Mouse (Mus musculus): ENCODE data around the gene Tcp11.

Tcp11 gene

DNA sequence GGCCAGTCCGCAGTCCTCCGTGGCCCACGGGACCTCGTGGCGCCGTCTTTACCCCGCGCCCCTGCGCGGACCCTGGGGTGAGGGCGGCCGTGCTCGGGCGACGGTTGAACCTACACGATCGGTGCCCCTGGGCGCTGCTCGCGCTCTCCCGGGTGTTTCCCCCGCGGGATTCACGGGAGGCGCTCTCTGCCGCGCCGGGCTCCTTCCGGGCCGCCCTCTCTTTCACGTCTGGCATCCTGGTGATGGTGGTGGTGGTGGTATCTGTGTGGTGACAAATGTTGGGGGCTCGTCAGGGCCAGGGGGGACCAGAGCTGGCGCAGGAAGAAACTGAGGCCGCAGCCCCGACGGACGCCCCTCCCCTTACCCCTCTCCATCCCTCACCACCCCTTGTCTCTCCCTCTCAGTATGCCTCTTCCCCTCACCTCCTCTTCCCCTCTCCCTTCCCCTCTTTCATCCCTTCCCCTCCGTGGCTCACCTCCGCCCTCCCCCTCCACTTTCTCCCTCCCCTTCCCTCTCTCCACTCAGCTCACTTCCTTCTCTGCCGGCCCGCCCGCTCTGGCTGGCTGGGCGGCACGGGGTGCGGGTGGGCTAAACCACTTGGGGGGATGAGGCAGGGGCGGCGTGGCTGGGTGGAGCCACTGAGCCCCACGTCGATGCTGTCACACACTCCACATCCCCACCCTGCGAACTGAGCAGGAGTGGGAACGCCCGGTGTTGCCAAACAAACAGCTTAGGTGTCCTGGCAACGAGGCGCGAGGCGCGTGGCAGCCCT lies at the start of gene Tcp11:
Gene Tcp11, minus strand, starts transcription at position 595 of the 772 bp plus-strand sequence.
- DNase-seq = no peak

DNA sequence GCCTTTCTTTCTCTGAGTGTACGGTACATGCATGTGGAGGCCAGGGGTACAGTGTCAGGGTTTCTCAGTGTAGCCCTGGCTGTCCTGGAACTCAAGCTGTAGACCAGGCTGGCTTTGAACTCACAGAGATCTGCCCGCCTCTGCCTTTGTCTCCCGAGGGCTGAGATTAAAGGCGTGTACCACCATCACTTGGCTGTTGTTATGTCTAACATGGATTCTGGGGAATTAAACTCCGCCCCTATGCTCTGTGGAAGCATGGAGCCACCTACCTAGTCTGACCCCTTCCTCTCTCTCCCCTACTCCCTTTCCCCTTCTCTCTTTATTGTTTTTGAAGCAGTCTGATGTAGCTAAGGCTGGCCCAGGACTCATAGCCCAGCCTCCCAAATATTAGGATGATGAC lies 49.4 kb upstream of the Tcp11 start:
- no peak for DNase-seq

DNA sequence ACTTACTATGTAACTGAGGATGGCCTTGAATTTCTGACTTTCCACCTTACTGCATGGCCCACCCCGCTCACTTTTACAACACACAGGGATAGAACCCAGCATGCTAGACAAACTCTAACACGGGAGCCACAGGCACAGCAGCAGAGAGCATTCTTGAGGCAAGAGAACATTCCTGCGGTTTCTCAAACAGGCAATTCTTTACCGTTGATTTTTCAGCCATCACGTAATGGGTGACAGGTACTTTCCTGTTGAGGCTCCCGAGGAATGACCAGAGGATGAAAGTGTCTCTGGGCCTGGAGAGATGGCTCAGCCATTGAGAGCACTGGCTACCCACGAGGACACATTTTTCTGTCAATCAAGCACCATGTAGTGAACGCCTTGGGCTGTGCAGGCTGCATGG lies 43.9 kb upstream of the Tcp11 start:
- DNase-seq = no peak

- DNase-seq = no peak
Observed at GRCm38 (mm10) chr17:28123627-28124026, 43.2 kb upstream of the Tcp11 start.

GRCm38 (mm10) chr17:28122949-28123348 lies 42.5 kb upstream of the Tcp11 start:
- no peak for DNase-seq

- no peak for DNase-seq
Observed at GRCm38 (mm10) chr17:28120460-28120859, 40.0 kb upstream of the Tcp11 start.

- no peak for DNase-seq
Observed at GRCm38 (mm10) chr17:28117451-28118209, 37.2 kb upstream of the Tcp11 start.

- no peak for DNase-seq
Observed at GRCm38 (mm10) chr17:28116335-28116734, 35.9 kb upstream of the Tcp11 start.

- DNase-seq = no peak
Observed at GRCm38 (mm10) chr17:28112266-28112665, 31.8 kb upstream of the Tcp11 start.

GRCm38 (mm10) chr17:28107275-28107674 lies 26.8 kb upstream of the Tcp11 start:
- no peak for DNase-seq

DNA sequence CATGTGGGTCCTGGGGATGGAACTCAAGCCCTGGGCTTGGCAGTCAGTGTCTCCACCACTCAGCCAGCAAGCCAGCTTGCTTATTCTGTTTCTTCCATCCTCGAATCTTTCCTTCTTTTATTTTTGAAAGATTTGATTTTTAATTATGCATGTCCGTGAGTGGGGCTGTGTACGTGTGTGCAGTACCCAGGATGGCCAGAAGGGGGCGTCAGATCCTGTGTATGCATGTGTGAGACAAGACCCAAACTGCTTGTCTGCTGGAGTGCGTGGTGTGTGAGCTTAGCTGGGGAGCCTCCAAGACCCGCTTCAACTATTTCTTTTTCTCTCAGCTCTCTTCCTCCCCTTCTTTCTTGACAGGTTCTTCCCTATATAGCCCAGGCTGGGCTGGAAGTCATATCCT lies 25.9 kb upstream of the Tcp11 start:
- DNase-seq = no peak

GRCm38 (mm10) chr17:28104416-28104815 lies 24.0 kb upstream of the Tcp11 start:
- no peak for DNase-seq

GRCm38 (mm10) chr17:28101902-28102319 lies 21.5 kb upstream of the Tcp11 start:
- no peak for DNase-seq

DNA sequence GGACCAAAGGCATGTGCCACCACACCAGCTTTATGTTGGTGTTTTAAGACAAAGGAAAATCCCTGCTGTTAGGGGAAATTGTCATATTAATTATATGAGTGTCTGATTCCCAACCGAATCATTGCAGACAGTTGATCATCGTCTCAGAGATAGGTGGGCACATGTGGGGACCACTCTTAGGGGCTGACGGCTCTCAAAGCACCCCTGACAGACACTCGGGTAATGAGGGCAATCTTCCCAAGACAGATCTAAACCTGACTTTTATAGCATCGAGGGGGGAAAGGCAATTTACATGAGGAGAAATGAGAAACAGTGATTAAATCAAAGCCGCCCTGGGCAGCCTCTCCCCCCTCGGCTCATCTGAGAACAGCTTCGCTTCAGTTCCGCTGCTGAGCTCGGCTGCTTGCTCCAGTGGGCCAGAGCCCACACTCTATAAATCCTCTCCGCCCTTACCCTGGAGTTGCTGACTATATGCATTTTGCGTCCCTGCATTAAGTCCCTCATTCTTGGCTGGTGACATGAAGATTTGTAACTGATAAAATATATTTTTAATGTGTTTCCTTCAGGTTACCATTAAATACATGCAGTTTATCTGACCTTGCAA lies 20.9 kb upstream of the Tcp11 start:
- DNase-seq = no peak

GRCm38 (mm10) chr17:28100669-28101068 lies 20.2 kb upstream of the Tcp11 start:
- no peak for DNase-seq

GRCm38 (mm10) chr17:28099086-28099485 lies 18.6 kb upstream of the Tcp11 start:
- no peak for DNase-seq

GRCm38 (mm10) chr17:28097308-28097707 lies 16.9 kb upstream of the Tcp11 start:
- DNase-seq = no peak

GRCm38 (mm10) chr17:28096418-28096817 lies 16.0 kb upstream of the Tcp11 start:
- DNase-seq = no peak

GRCm38 (mm10) chr17:28093837-28094236 lies 13.4 kb upstream of the Tcp11 start:
- no peak for DNase-seq

- DNase-seq = no peak
Observed at GRCm38 (mm10) chr17:28092297-28092696, 11.9 kb upstream of the Tcp11 start.

DNA sequence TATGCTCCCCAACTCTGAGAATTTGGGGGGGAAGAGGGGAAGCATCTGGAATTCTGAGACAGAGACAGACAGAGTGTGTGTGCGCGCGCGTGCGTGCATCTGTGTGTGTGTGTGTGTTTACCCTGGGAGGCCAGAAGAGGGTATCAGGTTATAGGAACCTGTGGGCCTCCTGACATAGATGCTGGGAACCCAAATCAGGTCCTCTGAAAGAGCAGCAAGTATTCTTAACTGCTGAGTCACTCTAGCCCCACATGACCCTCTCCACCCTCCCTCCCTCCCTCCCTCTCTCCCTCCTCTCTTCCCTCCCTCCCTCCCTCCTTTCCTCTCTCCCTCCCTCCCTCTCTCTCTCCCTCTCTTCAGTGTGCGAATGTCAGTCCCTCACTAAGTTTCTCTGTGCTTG lies 8.3 kb upstream of the Tcp11 start:
- no peak for DNase-seq

- DNase-seq = no peak
Observed at GRCm38 (mm10) chr17:28087430-28087829, 7.0 kb upstream of the Tcp11 start.

DNA sequence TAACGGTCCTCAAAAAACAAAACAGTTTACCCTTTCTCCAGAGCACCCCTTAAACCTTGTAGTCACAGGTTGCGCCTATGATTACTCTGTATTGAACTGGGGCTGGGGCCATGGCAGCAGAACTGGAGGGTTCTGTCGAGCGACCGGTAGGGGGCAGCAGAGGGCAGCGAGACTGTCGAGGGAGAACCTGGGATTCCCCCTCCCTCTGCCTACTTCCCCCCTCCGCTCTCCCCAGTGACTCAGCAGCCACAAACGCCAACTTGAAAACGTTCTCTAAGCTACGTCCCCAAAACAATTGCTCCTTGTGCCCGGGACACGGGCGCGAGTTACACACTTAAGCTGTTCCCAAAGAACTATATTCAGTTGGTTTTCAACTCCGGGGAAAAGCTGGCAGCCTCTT lies 4.5 kb upstream of the Tcp11 start:
- DNase-seq = peak; percentile 89

- no peak for DNase-seq
Observed at GRCm38 (mm10) chr17:28084395-28084905, 4.0 kb upstream of the Tcp11 start.

All from right cerebral cortex, adult 18-20 months (tissue).